Mouse (Mus musculus) adrenal gland, postnatal 14 days (tissue): ENCODE results near the gene Ttbk2. TPM values are rescaled to one million over a fixed set of nuclear protein-coding genes. Genes with fewer than 3 reads are reported as not detected.

Source experiments
- total RNA-seq: library from RNA; stranded (reverse); gene quantifications from 2 replicates; pipeline ENCODE4 v1.2.3, GENCODE M21; 2021

Ttbk2 gene
- total RNA-seq, 1 experiment from 2014 or later, result 11.7 TPM

Other genes starting within 250 kb of the Ttbk2 start
- gene Haus2, start 241.2 kb downstream of the Ttbk2 start, total RNA-seq, result 13.5 and 14.3 TPM in 2 replicates
- gene Lrrc57, start 241.1 kb downstream of the Ttbk2 start, total RNA-seq, result 13.5 and 15.4 TPM in 2 replicates
- 14.0 and 14.4 TPM in 2 replicates for gene Stard9, start 221.5 kb downstream of the Ttbk2 start, total RNA-seq
- gene Cdan1, start 476 bp downstream of the Ttbk2 start, total RNA-seq, result 15.8 and 18.1 TPM in 2 replicates
- gene Ubr1, start 120.1 kb upstream of the Ttbk2 start, total RNA-seq, result 32.0 and 35.0 TPM in 2 replicates
- gene Tmem62, start 126.4 kb upstream of the Ttbk2 start, total RNA-seq, result 8.1 and 11.2 TPM in 2 replicates
- gene Ccndbp1, start 157.8 kb upstream of the Ttbk2 start, total RNA-seq, result 39.3 and 48.9 TPM in 2 replicates
- gene Epb42, start 186.5 kb upstream of the Ttbk2 start, total RNA-seq, result 2.0 and 10.3 TPM in 2 replicates
- gene Tgm5, start 235.2 kb upstream of the Ttbk2 start, total RNA-seq, result not detected in 2 replicates